Mouse (Mus musculus) lung, embryonic 16.5 days (tissue): ENCODE data around the gene Pfkfb4. TPM values are rescaled to one million over a fixed set of nuclear protein-coding genes. Genes with fewer than 3 reads are reported as not detected.
A peak's percentile ranks its signal among the peaks of the same experiment; 100 is the strongest.

ENCODE experiments used
- ATAC-seq: fragments of 200-750 bp; cut with Nextera tagmentation; 2 replicates; pipeline ENCODE4 v1.8.0; 2017; ENCODE audit warnings: low read depth, mild to moderate bottlenecking, moderate library complexity
- H3K27ac ChIP-seq: fragments of 300-500 bp; sonication (generic); 2 replicates; pipeline ENCODE4 v1.5.1; 2014; ENCODE audit warnings: mild to moderate bottlenecking, control low read depth, low read length
- H3K27me3 ChIP-seq: fragments of 300-500 bp; sonication (generic); 2 replicates; pipeline ENCODE4 v1.6.1; 2014; ENCODE audit warnings: low read depth, low read length, mixed read lengths; ENCODE audit not compliant: control insufficient read depth, insufficient read depth
- H3K36me3 ChIP-seq: fragments of 300-500 bp; sonication (generic); 2 replicates; pipeline ENCODE4 v1.6.1; 2014; ENCODE audit warnings: low read length; ENCODE audit not compliant: control insufficient read depth, insufficient read depth
- H3K4me1 ChIP-seq: fragments of 300-500 bp; sonication (generic); replicated peaks from 2 replicates; pipeline ENCODE4 v1.6.1; 2014; ENCODE audit warnings: low read length, mixed read lengths; ENCODE audit not compliant: control insufficient read depth, insufficient read depth
- H3K4me2 ChIP-seq: fragments of 300-500 bp; sonication (generic); 2 replicates; pipeline ENCODE4 v1.6.1; 2014; ENCODE audit warnings: low read depth, low read length, control low read depth
- H3K4me3 ChIP-seq: fragments of 300-500 bp; sonication (generic); 2 replicates; pipeline ENCODE4 v1.5.1; 2014; ENCODE audit warnings: mild to moderate bottlenecking, low read length, control low read depth
- H3K9ac ChIP-seq: fragments of 300-500 bp; sonication (generic); 2 replicates; pipeline ENCODE4 v1.6.1; 2014; ENCODE audit warnings: low read length, control low read depth
- H3K9me3 ChIP-seq: fragments of 300-500 bp; sonication (generic); 2 replicates; pipeline ENCODE4 v1.6.1; 2016; ENCODE audit warnings: low read length; ENCODE audit not compliant: control insufficient read depth
- WGBS: fragments of 180-500 bp; shearing (Covaris S2); extraction: QIAGEN DNeasy Blood & Tissue Kit; methylation state at CpG from one replicate; pipeline ENCODE4 v1.1.7; 2014; 5-methylcytosine and 5-hydroxymethylcytosine counted together
- polyA plus RNA-seq: library from polyadenylated mRNA; unstranded; fragments of >200 nt; fragmentation: Nextera tagmentation; extraction: Ambion mirVana; gene quantifications from 2 replicates; pipeline ENCODE4 v1.2.1, GENCODE M21; 2015

Pfkfb4 gene
- polyA plus RNA-seq, 1 experiment from 2014 or later, result 11.9 TPM

DNA sequence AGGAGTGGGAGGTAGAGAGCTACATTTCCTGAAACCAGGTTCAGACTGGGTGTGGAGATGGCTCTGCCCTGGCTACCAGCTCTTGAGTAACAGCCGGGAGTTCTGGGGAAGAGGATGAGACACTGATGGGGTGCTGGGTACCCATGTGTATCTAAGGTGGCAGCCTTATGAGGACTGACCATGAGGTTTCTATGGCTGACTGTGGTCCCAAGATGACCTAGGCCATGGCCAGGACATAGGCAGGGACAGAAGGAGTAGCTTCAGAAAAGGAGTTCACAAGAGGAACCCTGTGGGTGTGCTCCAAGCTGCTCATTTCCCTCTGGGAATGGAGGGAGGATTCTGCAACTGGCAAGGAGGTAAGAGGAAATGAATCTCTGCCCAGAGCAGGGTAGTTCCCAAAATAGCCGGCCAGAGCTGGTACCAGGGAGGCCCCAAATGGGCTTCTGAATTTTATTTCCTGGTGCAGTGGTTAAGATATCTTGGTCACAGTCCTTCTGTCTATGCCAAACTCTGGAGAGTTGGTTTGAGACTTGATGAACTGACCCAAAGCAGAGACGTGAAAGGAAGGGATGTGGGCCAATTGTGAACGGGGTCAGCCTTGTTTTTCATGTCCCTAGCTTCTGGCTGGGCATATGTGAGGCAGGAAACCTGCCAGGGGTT lies 1.6 kb upstream of the Pfkfb4 start:
- no peak for ATAC-seq
- Histone ChIP-seq H3K27me3 (no peaks in the 10 kb centered on the region), H3K4me1 (peaks cover 26% of the 10 kb centered on the region), H3K4me3 (no peak overlapping the region), H3K9ac (no peak overlapping the region), H3K27ac (no peak overlapping the region; the same call in 1 of the 2 replicates), H3K36me3 (no peaks in the 10 kb centered on the region), H3K4me2 (no peak overlapping the region), H3K9me3 (no peaks in the 10 kb centered on the region)
- WGBS, result 71% methylated on average over 4 of the region's 4 CpGs

DNA sequence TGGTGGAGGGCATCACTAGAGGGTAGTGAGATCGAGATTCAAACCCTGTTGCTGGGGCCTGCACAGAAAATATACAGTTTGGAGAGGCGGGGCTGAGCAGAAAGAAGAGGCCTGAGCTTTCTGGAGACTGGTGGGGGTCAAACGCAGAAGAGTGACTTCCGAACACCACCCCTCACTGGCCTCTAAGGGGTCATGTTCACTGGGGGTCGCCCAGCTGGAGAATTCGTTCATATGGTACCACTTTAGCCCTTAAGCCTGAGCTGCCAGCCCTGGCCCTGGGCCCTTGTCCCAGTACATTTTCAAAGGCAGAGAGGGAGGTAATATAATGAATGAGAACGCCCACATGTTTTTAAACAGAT lies 1.1 kb upstream of the Pfkfb4 start:
- WGBS, result 77% methylated on average over 7 of the region's 7 CpGs
- Histone ChIP-seq H3K36me3 (no peaks in the 10 kb centered on the region), H3K27ac (peak overlapping the region; percentile 92), H3K4me3 (no peak overlapping the region), H3K4me2 (no peak overlapping the region), H3K9ac (no peak overlapping the region), H3K4me1 (peaks cover 28% of the 10 kb centered on the region), H3K27me3 (no peaks in the 10 kb centered on the region), H3K9me3 (no peaks in the 10 kb centered on the region)
- ATAC-seq, result no peak

DNA sequence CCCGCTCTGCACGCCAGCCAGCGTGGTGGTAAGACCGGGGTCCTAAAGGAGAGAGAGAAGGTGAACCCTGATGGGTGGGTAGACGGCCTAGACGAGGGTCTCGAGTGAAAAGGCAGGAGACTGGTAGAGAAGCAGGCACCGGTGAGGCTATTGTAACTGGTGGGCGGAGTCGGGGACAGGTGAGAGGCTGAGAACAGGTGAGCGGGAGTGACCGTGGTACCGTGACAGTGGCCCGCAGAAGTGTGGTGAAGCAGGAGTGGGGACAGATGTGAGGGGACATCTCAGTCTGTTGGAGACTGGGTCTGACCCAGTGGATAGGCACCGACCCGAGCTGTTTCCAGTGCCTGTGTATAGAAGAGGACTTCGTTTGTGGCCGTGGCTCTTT lies 499 bp downstream of the Pfkfb4 start:
- H3K27ac ChIP-seq, result peak overlapping the region; percentile 64
- H3K9me3 ChIP-seq, result no peaks in the 10 kb centered on the region
- H3K4me3 ChIP-seq, result peak overlapping the region; percentile 67
- H3K36me3 ChIP-seq, result no peaks in the 10 kb centered on the region
- 6% methylated on average over 18 of the region's 18 CpGs for WGBS
- peaks cover 28% of the 10 kb centered on the region for H3K4me1 ChIP-seq
- no peaks in the 10 kb centered on the region for H3K27me3 ChIP-seq
- H3K4me2 ChIP-seq, result peak overlapping the region; percentile 96
- H3K9ac ChIP-seq, result peak overlapping the region; percentile 65
- peak; percentile 6; the same call in 1 of the 2 replicates for ATAC-seq

DNA sequence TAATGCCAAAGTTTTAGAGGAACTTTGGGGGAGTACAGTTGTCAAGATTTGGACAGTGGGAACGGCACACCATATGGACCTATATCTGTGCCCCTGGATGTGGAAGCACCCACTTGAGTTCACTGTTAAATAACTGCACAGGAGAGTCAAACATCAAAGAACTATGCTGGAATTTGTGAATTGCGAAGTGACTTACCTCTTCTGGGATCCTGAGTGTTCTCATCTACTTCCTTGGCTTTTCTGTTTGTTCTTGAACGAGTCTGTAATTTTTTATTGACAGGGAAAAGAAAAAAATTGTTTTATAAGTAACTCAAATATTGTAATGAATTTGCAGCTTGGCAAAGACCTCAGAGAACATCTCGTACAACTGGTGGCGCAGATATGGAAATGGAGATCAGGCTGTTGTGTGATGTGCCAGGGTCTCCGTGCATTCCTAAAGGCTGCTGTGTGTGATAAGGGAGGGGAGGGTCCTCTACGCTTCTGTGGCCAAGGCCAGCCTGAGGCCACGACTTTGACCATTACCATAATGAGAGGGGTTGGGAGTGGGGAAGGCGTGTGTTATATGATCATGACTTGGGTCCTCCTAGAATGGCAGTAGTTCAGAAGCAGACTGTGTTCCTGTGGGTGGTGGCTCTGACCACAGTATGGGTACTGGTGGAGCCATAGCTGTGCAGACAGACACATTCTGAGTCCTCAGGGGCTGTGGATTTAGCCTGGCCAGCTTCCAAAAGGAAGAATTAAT lies 1.2 kb downstream of the Pfkfb4 start:
- Histone ChIP-seq H3K36me3 (no peaks in the 10 kb centered on the region), H3K4me2 (peak overlapping the region; percentile 96), H3K27me3 (no peaks in the 10 kb centered on the region), H3K9me3 (no peaks in the 10 kb centered on the region), H3K9ac (no peak overlapping the region; the same call in 1 of the 2 replicates), H3K4me3 (peak overlapping the region; percentile 67), H3K4me1 (peaks cover 25% of the 10 kb centered on the region), H3K27ac (peak overlapping the region; percentile 64)
- 49% methylated on average over 9 of the region's 9 CpGs for WGBS
- ATAC-seq, result no peak

DNA sequence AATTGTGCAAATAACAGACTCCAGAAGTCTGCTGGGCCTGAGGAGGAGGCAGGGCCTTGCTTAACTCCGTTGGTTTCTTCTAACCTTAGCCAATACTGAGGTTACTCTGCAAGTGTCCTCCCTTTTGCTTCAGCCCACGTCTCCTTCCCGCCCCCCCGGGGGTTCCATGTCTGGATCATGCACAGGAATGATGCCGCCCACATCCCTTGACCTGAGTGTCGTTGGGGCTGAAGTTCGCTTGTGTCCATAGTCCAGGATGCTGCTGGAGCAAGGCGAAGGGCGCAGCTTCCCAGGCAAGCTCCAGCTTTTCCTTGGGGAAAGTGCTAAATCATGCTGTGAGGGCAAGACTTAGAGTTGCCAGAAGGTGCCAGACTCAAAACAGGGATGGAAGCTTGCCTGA lies 4.8 kb downstream of the Pfkfb4 start:
- Histone ChIP-seq H3K9me3 (no peaks in the 10 kb centered on the region), H3K27me3 (no peaks in the 10 kb centered on the region), H3K9ac (no peak overlapping the region), H3K27ac (no peak overlapping the region), H3K4me2 (no peak overlapping the region), H3K4me1 (peaks cover 12% of the 10 kb centered on the region), H3K36me3 (no peaks in the 10 kb centered on the region), H3K4me3 (no peak overlapping the region)
- 60% methylated on average over 9 of the region's 9 CpGs for WGBS
- no peak for ATAC-seq

DNA sequence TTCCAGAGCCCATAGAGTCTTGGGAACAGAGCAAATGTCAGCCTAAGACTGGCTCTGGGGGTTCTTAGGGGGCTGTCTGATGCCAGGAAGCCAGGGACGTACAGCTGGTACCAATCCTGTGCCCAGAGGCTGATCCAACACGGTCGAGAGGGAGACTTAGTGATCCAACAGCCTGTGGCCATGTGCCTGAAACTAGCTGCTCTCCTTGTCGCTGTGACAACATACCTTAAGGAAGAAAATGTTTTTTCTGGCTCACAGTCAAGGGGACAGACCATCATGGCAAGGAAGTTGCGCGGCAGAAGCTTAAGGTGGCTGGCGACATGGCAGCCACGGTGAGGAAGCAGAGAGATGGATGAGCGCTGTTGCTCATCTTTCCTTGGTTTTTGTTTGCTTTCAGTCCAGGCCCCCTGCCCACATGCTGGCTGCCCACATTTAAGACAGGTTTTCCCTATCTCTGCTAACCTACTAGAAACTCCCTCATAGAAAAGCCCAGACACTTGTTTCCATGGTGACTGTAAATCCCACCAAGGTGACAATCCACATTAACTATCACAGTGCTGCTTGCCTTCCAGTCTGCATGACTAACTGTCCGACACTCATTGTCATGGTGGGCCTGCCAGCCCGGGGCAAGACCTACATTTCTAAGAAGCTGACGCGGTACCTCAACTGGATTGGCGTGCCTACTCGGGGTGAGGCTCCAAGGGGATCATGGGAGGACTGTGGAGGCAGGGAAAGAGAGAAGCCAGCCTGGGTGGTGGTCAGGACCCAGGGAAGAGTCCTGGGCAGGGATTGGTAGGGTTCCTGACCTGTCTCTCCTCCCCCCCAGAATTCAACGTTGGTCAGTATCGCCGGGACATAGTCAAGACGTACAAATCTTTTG lies 6.9 kb downstream of the Pfkfb4 start:
- Histone ChIP-seq H3K4me1 (0 out of 2 replicates have a peak, but pooled peaks cover 2% of the 10 kb centered on the region), H3K9me3 (no peaks in the 10 kb centered on the region), H3K4me2 (no peak overlapping the region), H3K27me3 (no peaks in the 10 kb centered on the region), H3K9ac (no peak overlapping the region), H3K27ac (no peak overlapping the region), H3K36me3 (no peaks in the 10 kb centered on the region), H3K4me3 (no peak overlapping the region)
- whole genome bisulfite sequencing, result 72% methylated on average over 19 of the region's 19 CpGs
- no peak for ATAC-seq

DNA sequence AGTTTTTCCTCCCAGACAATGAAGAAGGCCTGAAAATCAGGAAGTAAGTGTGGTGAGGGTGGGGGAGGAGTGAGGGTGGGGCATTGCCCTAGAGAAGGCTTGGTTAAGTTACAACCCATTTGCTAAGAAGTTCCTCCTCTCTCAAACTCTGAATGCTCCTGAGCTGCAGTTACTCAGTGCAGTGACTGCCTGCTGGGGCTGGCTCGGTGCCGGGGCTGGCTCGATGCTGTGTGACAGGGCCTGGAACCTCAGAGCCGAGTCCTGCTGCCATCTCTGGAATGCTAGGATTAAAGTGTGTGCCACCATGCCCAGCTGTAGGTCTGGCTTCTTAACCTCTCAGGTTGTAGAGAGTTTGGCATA lies 7.6 kb downstream of the Pfkfb4 start:
- no peak overlapping the region for H3K27ac ChIP-seq
- no peak overlapping the region for H3K9ac ChIP-seq
- H3K4me3 ChIP-seq, result no peak overlapping the region
- no peaks in the 10 kb centered on the region for H3K27me3 ChIP-seq
- ATAC-seq, result no peak
- 78% methylated on average over 4 of the region's 4 CpGs for WGBS
- no peak overlapping the region for H3K4me2 ChIP-seq
- 0 out of 2 replicates have a peak, but pooled peaks cover 2% of the 10 kb centered on the region for H3K4me1 ChIP-seq
- H3K9me3 ChIP-seq, result no peaks in the 10 kb centered on the region
- H3K36me3 ChIP-seq, result no peaks in the 10 kb centered on the region

GRCm38 (mm10) chr9:109000726-109001125 lies 9.1 kb downstream of the Pfkfb4 start:
- ATAC-seq, result peak; percentile 67; the same call in 1 of the 2 replicates
- Histone ChIP-seq H3K27me3 (no peaks in the 10 kb centered on the region), H3K4me2 (no peak overlapping the region), H3K27ac (no peak overlapping the region), H3K9ac (no peak overlapping the region), H3K9me3 (no peaks in the 10 kb centered on the region), H3K4me1 (no peaks in the 10 kb centered on the region), H3K4me3 (no peak overlapping the region), H3K36me3 (no peaks in the 10 kb centered on the region)
- WGBS, result 13% methylated on average over 3 of the region's 3 CpGs

GRCm38 (mm10) chr9:109003201-109003600 lies 11.6 kb downstream of the Pfkfb4 start:
- Histone ChIP-seq H3K27ac (no peak overlapping the region), H3K9ac (no peak overlapping the region), H3K4me1 (no peaks in the 10 kb centered on the region), H3K4me3 (no peak overlapping the region), H3K36me3 (no peaks in the 10 kb centered on the region; the same call in 1 of the 2 replicates), H3K27me3 (no peaks in the 10 kb centered on the region), H3K9me3 (no peaks in the 10 kb centered on the region), H3K4me2 (no peak overlapping the region)
- WGBS, result 45% methylated on average over 2 of the region's 2 CpGs
- no peak for ATAC-seq
